Mouse (Mus musculus) midbrain, embryonic 15.5 days (tissue): ENCODE results near the gene Med1. TPM values are rescaled to one million over a fixed set of nuclear protein-coding genes. Genes with fewer than 3 reads are reported as not detected.
"Not testable (repeated sequence)": the region's sequence is repeated elsewhere in the genome, so short reads cannot be mapped to it uniquely, and the experiment has no call there.

Experiments used
- ATAC-seq: fragments of 200-750 bp; cut with Nextera tagmentation; replicated peaks from 2 replicates; pipeline ENCODE4 v1.8.0; 2017; ENCODE audit warnings: moderate TSS enrichment
- H3K27ac ChIP-seq: fragments of 300-500 bp; sonication (generic); 2 replicates; pipeline ENCODE4 v1.5.1; 2015; ENCODE audit warnings: mild to moderate bottlenecking, inconsistent platforms
- H3K27me3 ChIP-seq: fragments of 300-500 bp; sonication (generic); replicated peaks from 2 replicates; pipeline ENCODE4 v1.6.1; 2015; ENCODE audit warnings: inconsistent platforms
- H3K36me3 ChIP-seq: fragments of 300-500 bp; sonication (generic); replicated peaks from 2 replicates; pipeline ENCODE4 v1.6.1; 2015; ENCODE audit warnings: inconsistent platforms
- H3K4me1 ChIP-seq: fragments of 300-500 bp; sonication (generic); 2 replicates; pipeline ENCODE4 v1.6.1; 2015; ENCODE audit warnings: inconsistent platforms
- H3K4me2 ChIP-seq: fragments of 300-500 bp; sonication (generic); 2 replicates; pipeline ENCODE4 v1.6.1; 2015; ENCODE audit warnings: inconsistent platforms, mild to moderate bottlenecking, moderate library complexity
- H3K4me3 ChIP-seq: fragments of 300-500 bp; sonication (generic); 2 replicates; pipeline ENCODE4 v1.5.1; 2015; ENCODE audit warnings: mild to moderate bottlenecking, inconsistent platforms
- H3K9ac ChIP-seq: fragments of 300-500 bp; sonication (generic); 2 replicates; pipeline ENCODE4 v1.6.1; 2015; ENCODE audit warnings: mild to moderate bottlenecking, inconsistent platforms
- H3K9me3 ChIP-seq: fragments of 300-500 bp; sonication (generic); 2 replicates; pipeline ENCODE4 v1.6.1; 2016; ENCODE audit warnings: inconsistent platforms
- WGBS: fragments of 180-500 bp; shearing (Covaris S2); methylation state at CpG from one replicate; pipeline ENCODE4 v1.1.7; 2015; ENCODE audit warnings: mixed read lengths; 5-methylcytosine and 5-hydroxymethylcytosine counted together
- polyA plus RNA-seq: library from polyadenylated mRNA; unstranded; fragments of >200 nt; fragmentation: Nextera tagmentation; extraction: Ambion mirVana; gene quantifications from 2 replicates; pipeline ENCODE4 v1.2.1, GENCODE M21; 2015

Gene Med1
- 57.4 and 57.8 TPM in 2 replicates for polyA plus RNA-seq

DNA sequence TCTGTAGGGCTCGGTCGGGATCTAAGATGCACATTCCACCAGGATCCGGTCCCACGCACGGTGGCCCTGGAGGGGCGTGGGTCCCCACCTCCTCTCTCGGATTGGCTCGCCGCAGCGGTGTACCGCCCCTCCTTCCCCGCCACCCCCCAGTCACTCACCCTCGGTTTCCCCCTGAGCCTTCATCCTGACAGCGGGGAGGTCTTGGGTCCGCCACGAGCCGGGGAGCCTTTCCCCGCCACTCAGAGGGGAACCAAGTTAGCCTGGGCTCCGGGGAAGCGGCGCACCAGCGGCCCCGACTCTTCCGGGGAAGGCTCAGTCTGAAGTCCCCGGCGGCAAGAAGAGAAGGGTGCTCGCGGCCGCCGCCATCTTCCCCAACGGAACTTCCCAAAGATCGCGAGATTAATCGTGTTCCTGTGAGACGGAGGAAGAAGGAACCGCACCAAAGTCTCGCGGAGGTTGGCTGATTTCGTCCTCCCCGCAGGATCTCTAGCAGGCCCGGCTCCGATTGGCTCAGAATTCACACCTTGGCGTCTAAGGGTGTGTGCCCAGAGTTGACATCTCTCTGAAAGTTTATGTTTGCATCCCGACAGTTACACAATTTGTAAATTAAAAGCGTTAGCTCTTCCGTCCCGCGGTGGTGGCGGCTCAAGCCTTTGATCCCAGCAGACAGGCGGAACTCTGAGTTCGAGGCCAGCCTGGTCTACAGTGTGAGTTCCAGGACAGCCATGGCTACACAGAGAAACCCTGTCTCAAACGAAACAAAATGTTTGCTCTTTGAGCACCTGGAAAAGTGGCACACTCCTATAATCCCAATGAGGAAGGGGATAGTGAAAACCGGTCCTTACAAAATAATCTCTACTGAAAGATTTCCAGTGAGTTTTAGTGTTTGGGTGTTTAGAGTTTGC lies at the start of gene Med1:
Gene Med1, minus strand, starts transcription at position 393 of the 905 bp plus-strand sequence.
- H3K9ac ChIP-seq = peak within 1 kb of the TSS; percentile 91
- peaks cover 1% of the 10 kb centered on the region; the same call in 1 of the 2 replicates for H3K36me3 ChIP-seq
- no peaks in the 10 kb centered on the region for H3K27me3 ChIP-seq
- H3K4me1 ChIP-seq = peaks cover 27% of the 10 kb centered on the region
- H3K9me3 ChIP-seq = no peaks in the 10 kb centered on the region
- H3K27ac ChIP-seq = peak within 1 kb of the TSS; percentile 91
- peak; percentile 96 for ATAC-seq
- peak within 1 kb of the TSS; percentile 68 for H3K4me2 ChIP-seq
- peak within 1 kb of the TSS; percentile 68 for H3K4me3 ChIP-seq
- under 1% methylated on average over 53 of the region's 53 CpGs for WGBS

DNA sequence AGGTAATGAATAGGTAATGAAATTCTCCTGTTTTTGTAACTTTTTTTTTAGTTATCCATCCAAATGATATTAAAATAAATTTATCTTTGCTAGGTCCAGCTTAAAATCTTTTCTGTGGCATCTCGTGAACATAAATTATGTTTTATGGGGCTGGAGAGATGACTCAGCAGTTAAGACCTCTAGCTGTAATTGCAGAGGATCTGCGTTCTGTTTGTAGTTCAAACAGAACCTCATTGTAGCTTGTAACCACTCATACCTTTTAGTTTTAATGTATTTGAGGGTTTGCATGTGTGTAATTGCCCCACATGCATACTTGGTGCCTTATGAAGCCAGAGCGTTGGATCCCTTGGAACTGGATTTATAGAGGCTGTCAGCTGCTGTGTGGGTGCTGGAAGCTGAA lies 45.9 kb upstream of the Med1 start:
- Histone ChIP-seq H3K27me3 (no peaks in the 10 kb centered on the region), H3K4me3 (no peak overlapping the region), H3K4me1 (no peaks in the 10 kb centered on the region), H3K27ac (no peak overlapping the region), H3K9me3 (no peaks in the 10 kb centered on the region), H3K9ac (no peak overlapping the region), H3K36me3 (peaks cover 48% of the 10 kb centered on the region), H3K4me2 (no peak overlapping the region)
- ATAC-seq = no peak
- 94% methylated on average over 3 of the region's 3 CpGs for WGBS

DNA sequence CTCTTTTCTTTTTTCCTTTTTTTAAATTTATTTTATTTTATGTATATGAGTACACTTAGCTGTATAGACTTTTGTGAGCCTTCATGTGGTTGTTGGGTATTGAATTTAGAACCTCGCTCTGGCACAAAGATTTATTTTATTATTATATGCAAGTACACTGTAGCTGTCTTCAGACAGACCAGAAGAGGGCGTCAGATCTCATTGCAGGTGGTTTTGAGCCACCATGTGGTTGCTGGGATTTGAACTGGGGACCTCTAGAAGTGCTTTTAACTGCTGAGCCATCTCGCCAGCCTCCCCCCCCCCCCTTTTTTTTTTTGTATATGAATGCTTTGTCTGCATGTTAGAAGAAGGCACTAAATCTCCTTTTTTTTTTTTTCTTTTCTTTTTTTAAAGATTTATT lies 45.3 kb upstream of the Med1 start:
- no peak for ATAC-seq
- Histone ChIP-seq H3K27me3 (no peaks in the 10 kb centered on the region), H3K9ac (no peak overlapping the region), H3K36me3 (peaks cover 42% of the 10 kb centered on the region), H3K9me3 (no peaks in the 10 kb centered on the region), H3K4me2 (no peak overlapping the region), H3K4me3 (no peak overlapping the region), H3K27ac (no peak overlapping the region), H3K4me1 (no peaks in the 10 kb centered on the region)
- 86% methylated on average over 3 of the region's 3 CpGs for WGBS

DNA sequence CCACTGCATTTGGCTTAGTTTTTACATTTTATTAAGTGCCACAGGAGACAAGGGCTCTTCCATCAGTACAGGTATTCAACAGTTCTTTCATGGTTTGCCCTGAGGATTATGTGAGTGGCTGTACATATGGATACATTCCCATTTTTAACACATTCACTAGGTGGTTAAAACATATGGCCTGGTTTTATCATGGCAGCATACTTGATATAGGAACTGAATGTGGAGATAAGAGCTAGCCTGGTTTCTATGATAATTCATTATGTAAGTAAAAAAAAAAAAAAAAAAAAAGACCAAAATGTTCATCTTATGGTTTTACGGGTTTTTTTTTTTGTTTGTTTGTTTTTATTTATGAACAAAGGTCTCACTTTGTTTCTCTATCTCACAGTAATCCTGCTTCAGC lies 33.3 kb upstream of the Med1 start:
- Histone ChIP-seq H3K4me1 (no peaks in the 10 kb centered on the region), H3K4me2 (no peak overlapping the region), H3K9me3 (no peaks in the 10 kb centered on the region), H3K9ac (no peak overlapping the region), H3K36me3 (peaks cover 57% of the 10 kb centered on the region), H3K4me3 (no peak overlapping the region), H3K27ac (no peak overlapping the region), H3K27me3 (no peaks in the 10 kb centered on the region)
- WGBS = 88% methylated on average over 1 of the region's 1 CpGs
- no peak for ATAC-seq

DNA sequence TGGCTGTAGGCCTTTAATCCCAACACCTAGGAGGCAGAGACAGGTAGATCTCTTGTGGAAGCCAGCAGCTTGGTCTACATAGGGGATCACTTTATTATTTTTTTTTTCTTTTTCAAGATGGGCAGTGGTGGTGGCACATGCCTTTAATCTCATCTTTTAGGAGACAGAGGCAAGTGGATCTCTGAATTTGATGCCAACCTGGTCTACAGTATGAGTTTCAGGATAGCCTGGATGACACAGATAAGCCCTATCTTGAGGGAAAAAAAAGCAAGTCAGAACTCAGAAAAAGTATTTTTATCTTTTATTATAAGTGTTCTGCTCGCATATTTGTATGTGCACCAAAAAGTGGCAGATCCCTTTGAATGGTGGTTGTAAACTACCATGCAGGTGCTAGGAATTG lies 20.2 kb upstream of the Med1 start:
- Histone ChIP-seq H3K36me3 (peaks cover 30% of the 10 kb centered on the region), H3K9me3 (no peaks in the 10 kb centered on the region), H3K27me3 (no peaks in the 10 kb centered on the region), H3K27ac (no peak overlapping the region), H3K4me3 (no peak overlapping the region), H3K4me2 (no peak overlapping the region), H3K9ac (no peak overlapping the region), H3K4me1 (peaks cover 6% of the 10 kb centered on the region; the same call in 1 of the 2 replicates)
- WGBS = 93% methylated on average over 1 of the region's 1 CpGs
- no peak for ATAC-seq

DNA sequence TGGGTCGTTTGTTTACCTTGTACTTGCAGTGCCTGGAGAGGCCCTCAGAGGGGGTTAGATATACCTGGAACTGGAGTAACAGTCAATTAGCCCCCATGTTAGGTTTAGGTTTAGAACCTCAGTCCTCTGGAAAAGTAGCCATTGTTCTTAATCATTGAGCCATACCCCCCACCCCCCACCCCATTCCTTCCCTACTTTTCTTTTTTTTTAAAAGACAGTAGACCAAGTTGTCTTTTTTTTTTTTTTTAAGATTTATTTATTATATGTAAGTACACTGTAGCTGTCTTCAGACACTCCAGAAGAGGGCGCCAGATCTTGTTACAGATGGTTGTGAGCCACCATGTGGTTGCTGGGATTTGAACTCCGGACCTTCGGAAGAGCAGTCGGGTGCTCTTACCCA lies 16.6 kb upstream of the Med1 start:
- not testable (repeated sequence) for H3K4me2 ChIP-seq, H3K9ac ChIP-seq, H3K27ac ChIP-seq, H3K9me3 ChIP-seq, H3K4me3 ChIP-seq, H3K27me3 ChIP-seq, ATAC-seq
- WGBS = 85% methylated on average over 5 of the region's 5 CpGs
- peaks cover 30% of the 10 kb centered on the region for H3K4me1 ChIP-seq
- H3K36me3 ChIP-seq = peaks cover 28% of the 10 kb centered on the region

DNA sequence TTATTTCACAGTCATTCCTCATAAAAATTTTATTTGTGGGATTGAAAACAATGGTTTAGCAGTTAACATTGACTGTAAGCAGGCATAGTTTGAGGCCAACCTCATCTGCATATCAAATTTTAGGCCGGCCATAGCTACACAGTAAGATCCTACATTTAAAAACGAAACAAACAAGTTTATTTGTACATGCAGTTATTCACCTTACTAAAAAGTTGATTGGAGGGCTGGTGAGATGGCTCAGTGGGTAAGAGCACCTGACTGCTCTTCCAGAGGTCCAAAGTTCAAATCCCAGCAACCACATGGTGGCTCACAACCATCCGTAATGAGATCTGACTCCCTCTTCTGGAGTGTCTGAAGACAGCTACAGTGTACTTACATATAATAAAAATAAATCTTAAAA lies 13.2 kb upstream of the Med1 start:
- not testable (repeated sequence) for H3K4me3 ChIP-seq

DNA sequence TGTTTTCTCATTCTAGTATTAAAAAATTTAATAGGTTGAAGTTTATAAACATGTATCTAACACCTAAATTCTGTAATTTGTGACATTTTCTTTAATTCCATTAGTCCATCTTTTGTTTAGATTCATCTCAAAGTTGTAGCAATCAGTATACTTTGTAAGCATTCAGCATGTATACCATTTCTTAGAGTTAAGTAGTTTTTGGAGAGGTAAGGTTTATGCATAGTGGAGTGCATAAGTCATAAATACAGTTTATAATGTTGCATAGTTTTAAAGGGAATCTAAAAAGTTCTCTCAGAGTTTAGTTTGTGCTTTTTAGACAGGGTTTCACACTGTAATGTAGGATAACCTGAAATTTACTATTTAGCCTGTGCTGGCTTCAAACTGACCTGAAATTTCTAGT lies 12.4 kb upstream of the Med1 start:
- H3K9ac ChIP-seq = no peak overlapping the region
- peak overlapping the region; percentile 15; the same call in 1 of the 2 replicates for H3K4me3 ChIP-seq
- H3K4me2 ChIP-seq = peak overlapping the region; percentile 42
- peaks cover 39% of the 10 kb centered on the region for H3K4me1 ChIP-seq
- no peak overlapping the region for H3K27ac ChIP-seq
- no peaks in the 10 kb centered on the region for H3K9me3 ChIP-seq
- H3K36me3 ChIP-seq = peaks cover 13% of the 10 kb centered on the region
- ATAC-seq = no peak
- no peaks in the 10 kb centered on the region for H3K27me3 ChIP-seq

More for the DNA sequence above, 13.2 kb upstream of the Med1 start:
- not testable (repeated sequence) for H3K9ac ChIP-seq, H3K9me3 ChIP-seq, ATAC-seq, H3K27me3 ChIP-seq, H3K27ac ChIP-seq
- Histone ChIP-seq H3K36me3 (peaks cover 19% of the 10 kb centered on the region), H3K4me2 (peak overlapping the region; percentile 42), H3K4me1 (peaks cover 39% of the 10 kb centered on the region)
- WGBS = 85% methylated on average over 3 of the region's 3 CpGs

DNA sequence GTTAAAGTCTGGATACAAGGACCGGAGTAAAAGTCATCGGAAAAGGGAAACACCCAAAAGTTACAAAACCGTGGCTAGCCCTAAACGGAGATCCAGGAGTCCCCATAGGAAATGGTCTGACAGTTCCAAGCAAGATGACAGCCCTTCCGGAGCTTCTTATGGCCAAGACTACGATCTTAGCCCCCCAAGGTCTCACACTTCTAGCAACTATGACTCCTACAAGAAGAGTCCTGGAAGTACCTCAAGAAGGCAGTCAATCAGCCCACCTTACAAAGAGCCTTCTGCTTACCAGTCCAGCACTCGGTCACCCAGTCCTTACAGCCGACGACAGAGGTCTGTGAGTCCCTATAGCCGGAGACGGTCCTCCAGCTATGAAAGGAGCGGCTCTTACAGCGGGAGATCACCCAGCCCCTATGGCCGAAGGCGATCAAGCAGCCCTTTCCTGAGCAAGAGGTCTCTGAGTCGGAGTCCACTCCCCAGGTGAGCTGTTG lies 10.9 kb upstream of the Med1 start:
- H3K9ac ChIP-seq = peak overlapping the region; percentile 97
- under 1% methylated on average over 16 of the region's 16 CpGs for WGBS

DNA sequence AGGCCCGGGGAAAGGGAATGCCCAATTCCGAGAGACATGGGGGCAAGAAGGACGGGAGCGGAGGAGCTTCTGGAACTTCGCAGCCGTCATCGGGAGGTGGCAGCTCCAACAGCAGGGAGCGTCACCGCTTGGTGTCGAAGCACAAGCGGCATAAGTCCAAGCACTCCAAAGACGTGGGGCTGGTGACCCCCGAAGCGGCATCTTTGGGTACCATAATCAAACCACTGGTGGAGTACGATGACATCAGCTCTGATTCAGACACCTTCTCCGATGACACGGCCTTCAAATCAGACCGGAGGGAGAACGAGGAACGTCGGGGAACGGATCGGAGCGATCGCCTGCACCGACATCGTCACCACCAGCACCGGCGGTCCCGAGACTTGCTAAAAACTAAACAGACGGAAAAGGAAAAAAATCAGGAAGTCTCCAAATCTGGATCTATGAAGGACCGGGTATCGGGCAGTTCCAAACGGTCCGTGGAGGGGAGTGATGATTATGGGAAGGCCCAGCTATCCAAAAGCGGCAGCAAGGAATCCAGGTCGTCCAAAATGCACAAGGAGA lies 10.3 kb upstream of the Med1 start:
- Histone ChIP-seq H3K36me3 (no peaks in the 10 kb centered on the region; the same call in 1 of the 2 replicates), H3K27me3 (no peaks in the 10 kb centered on the region), H3K4me3 (peak overlapping the region; percentile 91), H3K4me1 (peaks cover 39% of the 10 kb centered on the region), H3K9me3 (no peaks in the 10 kb centered on the region), H3K27ac (peak overlapping the region; percentile 99), H3K4me2 (peak overlapping the region; percentile 96), H3K9ac (peak overlapping the region; percentile 97)
- peak; percentile 49 for ATAC-seq
- under 1% methylated on average over 37 of the region's 37 CpGs for WGBS

More for the DNA sequence above, 10.9 kb upstream of the Med1 start:
- H3K9me3 ChIP-seq = no peaks in the 10 kb centered on the region
- peak overlapping the region; percentile 96 for H3K4me2 ChIP-seq
- peak overlapping the region; percentile 91 for H3K4me3 ChIP-seq
- H3K27ac ChIP-seq = no peak overlapping the region; the same call in 1 of the 2 replicates
- peaks cover 1% of the 10 kb centered on the region for H3K36me3 ChIP-seq
- no peak for ATAC-seq
- H3K4me1 ChIP-seq = peaks cover 39% of the 10 kb centered on the region
- no peaks in the 10 kb centered on the region for H3K27me3 ChIP-seq

DNA sequence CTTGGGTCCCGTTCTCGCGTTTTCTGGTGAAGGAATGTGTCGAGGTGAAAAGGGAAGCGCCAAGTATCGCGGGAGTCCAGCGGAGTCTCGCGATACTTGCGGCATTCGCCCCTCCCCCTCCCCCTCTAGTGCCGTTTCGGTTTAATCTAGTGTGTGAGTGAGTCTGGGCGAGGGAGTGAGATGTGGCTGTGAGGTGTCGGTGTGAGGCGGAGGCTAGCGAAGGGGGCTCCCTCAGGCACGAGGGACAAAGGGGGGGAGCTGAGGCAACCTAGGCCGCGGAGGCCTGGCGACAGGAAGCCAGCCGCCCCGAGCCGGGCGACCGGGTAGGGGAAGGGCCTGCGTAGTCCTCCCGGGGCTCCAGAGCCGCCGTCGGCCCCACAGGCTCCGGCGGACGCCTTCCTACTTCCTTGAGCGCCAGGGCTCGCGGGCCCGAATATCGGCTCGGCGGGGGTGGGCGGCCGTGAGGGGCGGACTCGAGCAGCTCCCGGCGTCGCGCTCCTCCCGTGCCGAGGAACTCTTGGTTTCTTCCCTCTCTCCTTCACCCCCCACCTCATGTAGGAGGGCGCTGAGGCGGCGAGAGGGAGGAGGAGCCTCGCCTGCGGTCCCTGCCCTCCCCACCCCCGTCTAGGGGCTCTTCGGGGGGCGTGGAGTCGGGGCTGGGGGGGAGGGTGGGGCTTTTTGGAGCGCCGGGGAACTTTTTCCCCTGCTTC lies 9.7 kb upstream of the Med1 start, which contains the start of gene Cdk12:
Gene Cdk12, plus strand, starts transcription at position 419 of the 710 bp plus-strand sequence.
- H3K9me3 ChIP-seq = no peaks in the 10 kb centered on the region
- H3K9ac ChIP-seq = peak within 1 kb of the TSS; percentile 97
- peak within 1 kb of the TSS; percentile 96 for H3K4me2 ChIP-seq
- no peaks in the 10 kb centered on the region for H3K27me3 ChIP-seq
- no peaks in the 10 kb centered on the region for H3K36me3 ChIP-seq
- peaks cover 33% of the 10 kb centered on the region for H3K4me1 ChIP-seq
- peak; percentile 94 for ATAC-seq
- H3K27ac ChIP-seq = peak within 1 kb of the TSS; percentile 99
- under 1% methylated on average over 60 of the region's 63 CpGs for WGBS
- H3K4me3 ChIP-seq = peak within 1 kb of the TSS; percentile 91
